Comparison of ENCODE assay signal across 16 mouse cellular contexts in the genomic region with DNA sequence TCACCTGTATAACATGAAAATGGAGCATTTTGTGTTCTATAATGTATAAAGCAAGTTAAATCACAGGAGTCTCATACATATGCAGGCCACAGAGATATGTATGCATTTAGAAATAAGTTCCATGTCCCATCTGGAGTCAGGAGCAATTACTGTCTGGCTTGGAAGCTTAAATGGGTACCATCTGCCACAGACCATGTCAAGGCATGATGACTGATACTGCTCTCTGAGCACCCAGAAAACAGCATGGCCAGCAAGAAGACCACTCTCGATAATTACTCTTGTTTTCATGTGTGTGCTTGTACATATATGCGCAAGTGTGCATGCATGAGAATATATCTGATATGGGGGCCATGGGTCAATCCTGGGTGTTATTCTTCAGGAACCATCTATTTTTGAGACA.
"Had no signal": no experiment of that assay in that cellular context is flagged by ENCODE, and none has a peak within 500 bp of the region (broad histone marks: within the 10 kb centered on the region; RNA-seq: fewer than 3 reads in every experiment).

No protein-coding gene starts in this region.

- H3K4me2 ChIP-seq: liver, embryonic 13.5 days; midbrain, embryonic 12.5 days; midbrain, embryonic 15.5 days; neural tube, embryonic 13.5 days; stomach, embryonic 15.5 days had no signal

- H3K9ac ChIP-seq: liver, embryonic 13.5 days; midbrain, embryonic 12.5 days; midbrain, embryonic 15.5 days; neural tube, embryonic 13.5 days; stomach, embryonic 15.5 days had no signal

- H3K36me3 ChIP-seq: liver, embryonic 13.5 days; midbrain, embryonic 12.5 days; midbrain, embryonic 15.5 days; neural tube, embryonic 13.5 days; stomach, embryonic 15.5 days had no signal

- ATAC-seq: midbrain, embryonic 15.5 days had no signal

- H3K4me1 ChIP-seq: liver, embryonic 13.5 days; midbrain, embryonic 12.5 days; midbrain, embryonic 15.5 days; neural tube, embryonic 13.5 days; stomach, embryonic 15.5 days had no signal

- H3K4me3 ChIP-seq: layer of hippocampus, adult 2 months; liver, embryonic 13.5 days; midbrain, embryonic 12.5 days; midbrain, embryonic 15.5 days; myocyte; neural tube, embryonic 13.5 days; stomach, embryonic 15.5 days had no signal

- H3K27ac ChIP-seq: kidney, postnatal 0 days; layer of hippocampus, adult 2 months; liver, embryonic 13.5 days; midbrain, embryonic 12.5 days; midbrain, embryonic 15.5 days; neural tube, embryonic 13.5 days; stomach, embryonic 15.5 days had no signal

- DNase-seq: kidney, postnatal 25 days; liver, embryonic 13.5 days; lung, adult 2 months; lung, postnatal 14 days; lung, postnatal 4 days; retina, postnatal 1 day; right cerebral cortex, postnatal 25 days; spleen, adult 18-20 months; thymus, postnatal 25 days had no signal

- H3K9me3 ChIP-seq: liver, embryonic 13.5 days; midbrain, embryonic 15.5 days; stomach, embryonic 15.5 days had no signal

- H3K27me3 ChIP-seq: liver, embryonic 13.5 days; midbrain, embryonic 12.5 days; midbrain, embryonic 15.5 days; neural tube, embryonic 13.5 days; stomach, embryonic 15.5 days had no signal
